Mouse (Mus musculus) thymus, postnatal 14 days (tissue): ENCODE measurements at regions not wholly inside any gene's neighbourhood (a gene's known extent, or its start where the extent isn't known, plus 50 kb on each side); places are given as distances from the start of the nearest gene placed in this dataset.

Experiments used
- DNase-seq: peaks from one replicate; pipeline ENCODE4 v3.0.0; 2021

- DNase-seq: no peak
These were observed 55.0 kb downstream of the Zfp648 start for GRCm38 (mm10) chr1:154255971-154256370.

- no peak for DNase-seq
These were observed 55.8 kb downstream of the Zfp648 start for GRCm38 (mm10) chr1:154256811-154257210.

GRCm38 (mm10) chr1:154258511-154258910, 57.5 kb downstream of the Zfp648 start:
- no peak for DNase-seq

GRCm38 (mm10) chr1:154260393-154260792, 59.4 kb downstream of the Zfp648 start:
- no peak for DNase-seq

GRCm38 (mm10) chr1:154281438-154281837, 80.5 kb downstream of the Zfp648 start:
- peak; percentile 5 for DNase-seq

GRCm38 (mm10) chr1:154286080-154286479, 85.1 kb downstream of the Zfp648 start:
- no peak for DNase-seq

GRCm38 (mm10) chr1:154292729-154293128, 91.7 kb downstream of the Zfp648 start:
- DNase-seq: no peak

- no peak for DNase-seq
These were observed 95.1 kb downstream of the Zfp648 start for GRCm38 (mm10) chr1:154296080-154296479.

GRCm38 (mm10) chr1:154299866-154300265, 98.9 kb downstream of the Zfp648 start:
- DNase-seq: no peak

- DNase-seq: no peak
These were observed 108.7 kb downstream of the Zfp648 start for GRCm38 (mm10) chr1:154309650-154310049.
